ENCODE assay signal across 10 mouse cellular contexts in the genomic region with DNA sequence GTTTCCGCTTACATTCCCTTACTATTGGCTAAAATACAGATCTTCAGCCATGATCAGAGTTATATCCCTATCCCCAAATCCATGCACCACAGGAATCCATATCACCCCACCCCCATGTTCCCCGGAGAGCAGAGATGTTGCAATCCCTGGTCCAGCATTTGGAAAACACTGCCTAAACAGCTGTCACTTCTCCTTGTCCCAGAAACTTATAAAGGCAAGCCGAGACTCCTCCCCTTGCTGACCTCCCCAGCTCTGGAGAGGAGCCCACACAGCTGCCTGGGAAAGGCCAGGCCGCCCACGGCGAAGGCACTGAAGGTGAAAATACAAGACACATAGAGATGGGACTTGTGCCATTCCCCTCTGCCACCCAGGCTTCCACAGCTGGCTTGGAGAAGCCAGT. TPM values are rescaled to one million over a fixed set of nuclear protein-coding genes. Genes with fewer than 3 reads are reported as not detected.
A peak's percentile ranks its signal among the peaks of the same experiment; 100 is the strongest.
DNase-seq lines count a peak whose midpoint lies in the region; ATAC-seq and TF ChIP-seq lines count a peak whose summit lies in the region.
"Had no signal": no experiment of that assay in that cellular context is flagged by ENCODE, and none has a peak within 500 bp of the region (broad histone marks: within the 10 kb centered on the region; RNA-seq: fewer than 3 reads in every experiment).

No protein-coding gene starts in this region.

- ATAC-seq in midbrain, embryonic 14.5 days (ENCODE audit: low FRiP score, low TSS enrichment), result no peak
- ATAC-seq in midbrain, embryonic 13.5 days, result no peak
- peak; percentile 18; the same call in 1 of the 2 replicates for ATAC-seq in kidney, embryonic 14.5 days (ENCODE audit: low FRiP score, low TSS enrichment)
- ATAC-seq in neural tube, embryonic 15.5 days (ENCODE audit: low FRiP score), result no peak

- DNase-seq in midbrain, embryonic 14.5 days, result no peak
- DNase-seq in heart, adult 2 months, result peak; percentile 86 to 88
- DNase-seq in frontal cortex, postnatal 25 days (ENCODE audit: low spot score in 2 of 2), result no peak
- DNase-seq in cerebellum, adult 11-12 months, result no peak
- DNase-seq in spleen, postnatal 14 days (ENCODE audit: low spot score in 2 of 2), result no peak

- no peak for TF ChIP-seq CTCF in heart, adult 2 months (IDR thresholded peaks at IDR 0.05)

- 0 out of 2 replicates have a peak, but pooled peaks have one; percentile 28 for TF ChIP-seq POLR2A in heart, adult 2 months (IDR thresholded peaks at IDR 0.05; ENCODE audit: insufficient read depth, low read depth, low read length)

- no peaks in the 10 kb centered on the region for H3K79me2 ChIP-seq in heart, adult 2 months (replicated peaks; ENCODE audit: control insufficient read depth, insufficient read depth, low read length)

- H3K4me2 ChIP-seq in midbrain, embryonic 14.5 days (ENCODE audit: low read length), result no peak overlapping the region
- no peak overlapping the region for H3K4me2 ChIP-seq in midbrain, embryonic 13.5 days (replicated peaks)
- no peak overlapping the region for H3K4me2 ChIP-seq in kidney, embryonic 14.5 days (replicated peaks; ENCODE audit: low read depth, low read length)
- H3K4me2 ChIP-seq in neural tube, embryonic 15.5 days, result no peak overlapping the region

- intact Hi-C loops in heart, adult 2 months (cut with DNase I), result no loop called here

- H3K27ac ChIP-seq in midbrain, embryonic 14.5 days (replicated peaks; ENCODE audit: low read depth, low read length), result peak overlapping the region; percentile 4; the same call in 1 of the 2 replicates
- H3K27ac ChIP-seq in midbrain, embryonic 13.5 days, result no peak overlapping the region
- H3K27ac ChIP-seq in heart, adult 2 months, result peak overlapping the region; percentile 73
- H3K27ac ChIP-seq in kidney, embryonic 14.5 days (ENCODE audit: low read depth, low read length), result no peak overlapping the region; the same call in 1 of the 2 replicates
- peak overlapping the region; percentile 60 for H3K27ac ChIP-seq in neural tube, embryonic 15.5 days (replicated peaks)

- H3K9ac ChIP-seq in midbrain, embryonic 14.5 days (replicated peaks; ENCODE audit: low read length), result no peak overlapping the region
- H3K9ac ChIP-seq in midbrain, embryonic 13.5 days (replicated peaks), result no peak overlapping the region
- H3K9ac ChIP-seq in heart, adult 2 months (ENCODE audit: low read depth, low read length), result no peak overlapping the region
- H3K9ac ChIP-seq in kidney, embryonic 14.5 days (ENCODE audit: low read depth, low read length), result no peak overlapping the region
- H3K9ac ChIP-seq in neural tube, embryonic 15.5 days (replicated peaks), result no peak overlapping the region

- peak; percentile 74; the same call in 1 of the 2 replicates for TF ChIP-seq EP300 in heart, adult 2 months (IDR thresholded peaks at IDR 0.05; ENCODE audit: insufficient read depth, low read depth, low read length)

- peaks cover 70% of the 10 kb centered on the region for H3K36me3 ChIP-seq in midbrain, embryonic 14.5 days (ENCODE audit: control insufficient read depth, insufficient read depth, low read length)
- peaks cover 72% of the 10 kb centered on the region for H3K36me3 ChIP-seq in midbrain, embryonic 13.5 days
- H3K36me3 ChIP-seq in heart, adult 2 months (ENCODE audit: control insufficient read depth, insufficient read depth, low read length), result peaks cover 4% of the 10 kb centered on the region
- H3K36me3 ChIP-seq in kidney, embryonic 14.5 days (ENCODE audit: control insufficient read depth, insufficient read depth, low read length), result peaks cover 14% of the 10 kb centered on the region; the same call in 1 of the 2 replicates
- H3K36me3 ChIP-seq in neural tube, embryonic 15.5 days, result peaks cover 59% of the 10 kb centered on the region

- H3K27me3 ChIP-seq in midbrain, embryonic 14.5 days (ENCODE audit: control insufficient read depth, insufficient read depth, low read length), result no peaks in the 10 kb centered on the region
- no peaks in the 10 kb centered on the region for H3K27me3 ChIP-seq in midbrain, embryonic 13.5 days
- H3K27me3 ChIP-seq in heart, adult 2 months (ENCODE audit: control insufficient read depth, insufficient read depth, low read length), result no peaks in the 10 kb centered on the region
- no peaks in the 10 kb centered on the region for H3K27me3 ChIP-seq in kidney, embryonic 14.5 days (ENCODE audit: control insufficient read depth, insufficient read depth, low read length)
- H3K27me3 ChIP-seq in neural tube, embryonic 15.5 days (replicated peaks), result no peaks in the 10 kb centered on the region

- H3K4me3 ChIP-seq in midbrain, embryonic 14.5 days (replicated peaks; ENCODE audit: low read depth, low read length), result no peak overlapping the region
- no peak overlapping the region for H3K4me3 ChIP-seq in midbrain, embryonic 13.5 days (replicated peaks)
- no peak overlapping the region for H3K4me3 ChIP-seq in heart, adult 2 months
- H3K4me3 ChIP-seq in kidney, embryonic 14.5 days (ENCODE audit: low read length), result no peak overlapping the region
- no peak overlapping the region for H3K4me3 ChIP-seq in neural tube, embryonic 15.5 days (replicated peaks)
- H3K4me3 ChIP-seq: erythroblast, embryonic 14.5 days had no signal

- H3K9me3 ChIP-seq in midbrain, embryonic 14.5 days (ENCODE audit: control insufficient read depth, low read length), result no peaks in the 10 kb centered on the region
- no peaks in the 10 kb centered on the region for H3K9me3 ChIP-seq in midbrain, embryonic 13.5 days
- no peaks in the 10 kb centered on the region for H3K9me3 ChIP-seq in kidney, embryonic 14.5 days (ENCODE audit: control insufficient read depth, low read length)
- H3K9me3 ChIP-seq in neural tube, embryonic 15.5 days (replicated peaks), result no peaks in the 10 kb centered on the region

- H3K4me1 ChIP-seq in midbrain, embryonic 14.5 days (ENCODE audit: control insufficient read depth, insufficient read depth, low read length), result peaks cover 40% of the 10 kb centered on the region
- H3K4me1 ChIP-seq in midbrain, embryonic 13.5 days (replicated peaks), result peaks cover 53% of the 10 kb centered on the region
- H3K4me1 ChIP-seq in heart, adult 2 months (ENCODE audit: control insufficient read depth, insufficient read depth, low read length), result peaks cover 15% of the 10 kb centered on the region
- H3K4me1 ChIP-seq in kidney, embryonic 14.5 days (ENCODE audit: control insufficient read depth, insufficient read depth, low read length), result peaks cover 24% of the 10 kb centered on the region
- H3K4me1 ChIP-seq in neural tube, embryonic 15.5 days, result peaks cover 39% of the 10 kb centered on the region

- 65% methylated on average over 6 of the region's 6 CpGs for WGBS in midbrain, embryonic 14.5 days
- 67% methylated on average over 6 of the region's 6 CpGs for WGBS in midbrain, embryonic 13.5 days
- 61% methylated on average over 6 of the region's 6 CpGs for WGBS in heart, adult 2 months
- 69% methylated on average over 6 of the region's 6 CpGs for WGBS in kidney, embryonic 14.5 days
- 68% methylated on average over 6 of the region's 6 CpGs for WGBS in neural tube, embryonic 15.5 days

RNA-seq across cellular contexts. Expression of gene Dtx4, which starts 14.4 kb away (rescaled TPM):
- polyA plus RNA-seq in midbrain, embryonic 14.5 days (2014; fragmentation: Nextera tagmentation; extraction: Ambion mirVana), result 35.7 and 46.0 TPM in 2 replicates
- 36.6 and 40.7 TPM in 2 replicates for polyA plus RNA-seq in midbrain, embryonic 13.5 days (2015; fragmentation: Nextera tagmentation; extraction: Ambion mirVana)
- 1 to 10 TPM; 5.7 to 6.2 TPM for total RNA-seq in heart, adult 2 months (2021)
- polyA plus RNA-seq in heart, adult 2 months (2012; rRNA removed), result 3.7 and 5.0 TPM in 2 replicates
- 3.9 and 7.5 TPM in 2 replicates for polyA plus RNA-seq in kidney, embryonic 14.5 days (2014; fragmentation: Nextera tagmentation; extraction: Ambion mirVana)
- polyA plus RNA-seq in neural tube, embryonic 15.5 days (2015; fragmentation: Nextera tagmentation; extraction: Ambion mirVana), result 34.1 and 34.5 TPM in 2 replicates

RNA-seq across cellular contexts. Expression of gene Mpeg1, which starts 26.3 kb away (rescaled TPM):
- 1.00 and 1.1 TPM in 2 replicates for polyA plus RNA-seq in midbrain, embryonic 14.5 days (2014; fragmentation: Nextera tagmentation; extraction: Ambion mirVana)
- polyA plus RNA-seq in midbrain, embryonic 13.5 days (2015; fragmentation: Nextera tagmentation; extraction: Ambion mirVana), result 0.54 and 0.57 TPM in 2 replicates
- total RNA-seq in heart, adult 2 months (2021), result 1 to 10 TPM; 7.4 to 8.0 TPM
- polyA plus RNA-seq in heart, adult 2 months (2012; rRNA removed), result 3.5 and 4.3 TPM in 2 replicates
- polyA plus RNA-seq in kidney, embryonic 14.5 days (2014; fragmentation: Nextera tagmentation; extraction: Ambion mirVana), result 0.58 and 0.69 TPM in 2 replicates
- polyA plus RNA-seq in neural tube, embryonic 15.5 days (2015; fragmentation: Nextera tagmentation; extraction: Ambion mirVana), result 0.61 and 0.88 TPM in 2 replicates

RNA-seq across cellular contexts. Expression of gene Fam111a, which starts 58.7 kb away (rescaled TPM):
- polyA plus RNA-seq in midbrain, embryonic 14.5 days (2014; fragmentation: Nextera tagmentation; extraction: Ambion mirVana), result 4.5 and 8.3 TPM in 2 replicates
- 9.5 TPM in 2 replicates for polyA plus RNA-seq in midbrain, embryonic 13.5 days (2015; fragmentation: Nextera tagmentation; extraction: Ambion mirVana)
- 1 to 10 TPM; 4.4 to 4.7 TPM for total RNA-seq in heart, adult 2 months (2021)
- polyA plus RNA-seq in heart, adult 2 months (2012; rRNA removed), result 1.5 and 2.7 TPM in 2 replicates
- 28.8 and 29.3 TPM in 2 replicates for polyA plus RNA-seq in kidney, embryonic 14.5 days (2014; fragmentation: Nextera tagmentation; extraction: Ambion mirVana)
- polyA plus RNA-seq in neural tube, embryonic 15.5 days (2015; fragmentation: Nextera tagmentation; extraction: Ambion mirVana), result 6.2 and 11.7 TPM in 2 replicates

RNA-seq across cellular contexts. Expression of gene Pfpl, which starts 59.2 kb away (rescaled TPM):
- not detected in 2 replicates for polyA plus RNA-seq in midbrain, embryonic 14.5 days (2014; fragmentation: Nextera tagmentation; extraction: Ambion mirVana)
- polyA plus RNA-seq in midbrain, embryonic 13.5 days (2015; fragmentation: Nextera tagmentation; extraction: Ambion mirVana), result not detected in 2 replicates
- not detected for total RNA-seq in heart, adult 2 months (2021)
- not detected in 2 replicates for polyA plus RNA-seq in heart, adult 2 months (2012; rRNA removed)
- not detected in 2 replicates for polyA plus RNA-seq in kidney, embryonic 14.5 days (2014; fragmentation: Nextera tagmentation; extraction: Ambion mirVana)
- not detected in 2 replicates for polyA plus RNA-seq in neural tube, embryonic 15.5 days (2015; fragmentation: Nextera tagmentation; extraction: Ambion mirVana)
- total RNA-seq: neutrophil, adult 5-6 weeks had no signal
- polyA plus RNA-seq: erythroblast, embryonic 14.5 days had no signal

Comparison
In these comparisons a context has a peak if more than half of its experiments do, and no peak if none do; other contexts are left out.
1. H3K27ac ChIP-seq: peak in midbrain, embryonic 14.5 days (single experiment), heart, adult 2 months (single experiment) and neural tube, embryonic 15.5 days (single experiment); none in midbrain, embryonic 13.5 days (single experiment) and kidney, embryonic 14.5 days (single experiment).
2. DNase-seq: peak in heart, adult 2 months (2 of 2); none in midbrain, embryonic 14.5 days (single experiment), frontal cortex, postnatal 25 days (0 of 2), cerebellum, adult 11-12 months (single experiment) and spleen, postnatal 14 days (0 of 2).